Mouse (Mus musculus): ENCODE measurements around the gene Flnb. TPM values are rescaled to one million over a fixed set of nuclear protein-coding genes. Genes with fewer than 3 reads are reported as not detected.
A peak's percentile ranks its signal among the peaks of the same experiment; 100 is the strongest.

Flnb gene
- polyA plus RNA-seq, 1 experiment from 2014 or later = 6.5 TPM

- ATAC-seq (ENCODE audit: low FRiP score) = no peak; the same call in 1 of the 2 replicates
- Histone ChIP-seq H3K4me2 (no peak overlapping the region), H3K9ac (no peak overlapping the region), H3K9me3 (no peaks in the 10 kb centered on the region), H3K27me3 (no peaks in the 10 kb centered on the region), H3K27ac (peak overlapping the region; percentile 23; the same call in 1 of the 2 replicates), H3K36me3 (peaks cover 91% of the 10 kb centered on the region), H3K4me1 (replicated peaks) (peaks cover 11% of the 10 kb centered on the region; the same call in 1 of the 2 replicates), H3K4me3 (no peak overlapping the region)
- 85% methylated on average over 3 of the region's 3 CpGs for WGBS
Measured at GRCm38 (mm10) chr14:7943801-7944135, 126.0 kb downstream of the Flnb start.

GRCm38 (mm10) chr14:7944349-7945039 lies 126.7 kb downstream of the Flnb start:
- H3K9me3 ChIP-seq = no peaks in the 10 kb centered on the region
- H3K9ac ChIP-seq = no peak overlapping the region
- 56% methylated on average over 8 of the region's 8 CpGs for WGBS
- H3K4me3 ChIP-seq = no peak overlapping the region
- H3K4me2 ChIP-seq = no peak overlapping the region
- H3K36me3 ChIP-seq = peaks cover 89% of the 10 kb centered on the region
- ATAC-seq (ENCODE audit: low FRiP score) = no peak; the same call in 1 of the 2 replicates
- H3K27ac ChIP-seq = 0 out of 2 replicates have a peak overlapping the region, but pooled peaks have one; percentile 23
- H3K4me1 ChIP-seq (replicated peaks) = peaks cover 11% of the 10 kb centered on the region; the same call in 1 of the 2 replicates
- no peaks in the 10 kb centered on the region for H3K27me3 ChIP-seq

GRCm38 (mm10) chr14:7945261-7945660 lies 127.5 kb downstream of the Flnb start:
- no peaks in the 10 kb centered on the region for H3K27me3 ChIP-seq
- 80% methylated on average over 5 of the region's 5 CpGs for WGBS
- no peak overlapping the region for H3K4me3 ChIP-seq
- no peak overlapping the region for H3K27ac ChIP-seq
- peaks cover 89% of the 10 kb centered on the region for H3K36me3 ChIP-seq
- H3K9ac ChIP-seq = no peak overlapping the region
- H3K9me3 ChIP-seq = no peaks in the 10 kb centered on the region
- peaks cover 11% of the 10 kb centered on the region; the same call in 1 of the 2 replicates for H3K4me1 ChIP-seq (replicated peaks)
- no peak overlapping the region for H3K4me2 ChIP-seq
- ATAC-seq (ENCODE audit: low FRiP score) = no peak

- WGBS = 94% methylated on average over 9 of the region's 9 CpGs
- Histone ChIP-seq H3K27me3 (no peaks in the 10 kb centered on the region), H3K9me3 (no peaks in the 10 kb centered on the region), H3K9ac (no peak overlapping the region), H3K27ac (no peak overlapping the region), H3K4me2 (no peak overlapping the region), H3K4me1 (replicated peaks) (no peaks in the 10 kb centered on the region; the same call in 1 of the 2 replicates), H3K4me3 (no peak overlapping the region), H3K36me3 (peaks cover 46% of the 10 kb centered on the region)
- no peak for ATAC-seq (ENCODE audit: low FRiP score)
Measured at GRCm38 (mm10) chr14:7951234-7951633, 133.5 kb downstream of the Flnb start.

GRCm38 (mm10) chr14:7952610-7953254 lies 135.0 kb downstream of the Flnb start:
- H3K36me3 ChIP-seq = peaks cover 36% of the 10 kb centered on the region
- H3K4me3 ChIP-seq = no peak overlapping the region
- H3K27ac ChIP-seq = peak overlapping the region; percentile 46; the same call in 1 of the 2 replicates
- no peak overlapping the region for H3K9ac ChIP-seq
- peaks cover 6% of the 10 kb centered on the region for H3K4me1 ChIP-seq (replicated peaks)
- no peak overlapping the region for H3K4me2 ChIP-seq
- no peaks in the 10 kb centered on the region for H3K9me3 ChIP-seq
- WGBS = 45% methylated on average over 12 of the region's 12 CpGs
- H3K27me3 ChIP-seq = no peaks in the 10 kb centered on the region
- ATAC-seq (ENCODE audit: low FRiP score) = 0 out of 2 replicates have a peak, but pooled peaks have one; percentile 3

GRCm38 (mm10) chr14:7954071-7954471 lies 136.3 kb downstream of the Flnb start:
- no peak overlapping the region for H3K9ac ChIP-seq
- H3K4me2 ChIP-seq = no peak overlapping the region
- H3K4me1 ChIP-seq (replicated peaks) = peaks cover 6% of the 10 kb centered on the region
- ATAC-seq (ENCODE audit: low FRiP score) = no peak
- H3K27ac ChIP-seq = no peak overlapping the region
- no peaks in the 10 kb centered on the region for H3K27me3 ChIP-seq
- no peak overlapping the region for H3K4me3 ChIP-seq
- peaks cover 24% of the 10 kb centered on the region for H3K36me3 ChIP-seq
- 29% methylated on average over 6 of the region's 6 CpGs for WGBS
- H3K9me3 ChIP-seq = no peaks in the 10 kb centered on the region

GRCm38 (mm10) chr14:7956427-7956826 lies 138.7 kb downstream of the Flnb start:
- Histone ChIP-seq H3K4me1 (replicated peaks) (peaks cover 9% of the 10 kb centered on the region), H3K9ac (no peak overlapping the region), H3K4me3 (no peak overlapping the region), H3K9me3 (no peaks in the 10 kb centered on the region), H3K27ac (no peak overlapping the region), H3K27me3 (no peaks in the 10 kb centered on the region), H3K36me3 (peaks cover 2% of the 10 kb centered on the region), H3K4me2 (no peak overlapping the region)
- ATAC-seq (ENCODE audit: low FRiP score) = no peak
- WGBS = 87% methylated on average over 10 of the region's 10 CpGs

GRCm38 (mm10) chr14:7957049-7957448 lies 139.3 kb downstream of the Flnb start, which contains the start of gene Gm45521:
Gene Gm45521 (plus strand): TSS chr14:7957288.
- H3K4me2 ChIP-seq = no peak within 1 kb of the TSS
- H3K4me1 ChIP-seq (replicated peaks) = peaks cover 11% of the 10 kb centered on the region
- WGBS = 40% methylated on average over 9 of the region's 9 CpGs
- H3K9me3 ChIP-seq = no peaks in the 10 kb centered on the region
- no peak within 1 kb of the TSS for H3K27ac ChIP-seq
- H3K4me3 ChIP-seq = no peak within 1 kb of the TSS
- H3K9ac ChIP-seq = no peak within 1 kb of the TSS
- H3K36me3 ChIP-seq = no peaks in the 10 kb centered on the region
- H3K27me3 ChIP-seq = no peaks in the 10 kb centered on the region
- no peak; the same call in 1 of the 2 replicates for ATAC-seq (ENCODE audit: low FRiP score)

- H3K27me3 ChIP-seq = no peaks in the 10 kb centered on the region
- 56% methylated on average over 11 of the region's 11 CpGs for WGBS
- H3K4me1 ChIP-seq (replicated peaks) = peaks cover 11% of the 10 kb centered on the region
- H3K9me3 ChIP-seq = no peaks in the 10 kb centered on the region
- H3K9ac ChIP-seq = no peak overlapping the region
- H3K36me3 ChIP-seq = no peaks in the 10 kb centered on the region
- H3K27ac ChIP-seq = no peak overlapping the region
- H3K4me3 ChIP-seq = no peak overlapping the region
- H3K4me2 ChIP-seq = no peak overlapping the region
- ATAC-seq (ENCODE audit: low FRiP score) = 0 out of 2 replicates have a peak, but pooled peaks have one; percentile 24
Measured at GRCm38 (mm10) chr14:7960616-7961015, 142.9 kb downstream of the Flnb start.

- H3K27me3 ChIP-seq = no peaks in the 10 kb centered on the region
- no peak overlapping the region for H3K27ac ChIP-seq
- no peak overlapping the region for H3K4me3 ChIP-seq
- H3K36me3 ChIP-seq = no peaks in the 10 kb centered on the region
- no peak overlapping the region for H3K4me2 ChIP-seq
- H3K4me1 ChIP-seq (replicated peaks) = peaks cover 11% of the 10 kb centered on the region
- no peak for ATAC-seq (ENCODE audit: low FRiP score)
- H3K9me3 ChIP-seq = no peaks in the 10 kb centered on the region
- H3K9ac ChIP-seq = no peak overlapping the region
- WGBS = 63% methylated on average over 5 of the region's 5 CpGs
Measured at GRCm38 (mm10) chr14:7961714-7962113, 144.0 kb downstream of the Flnb start.

- Histone ChIP-seq H3K4me1 (replicated peaks) (peaks cover 5% of the 10 kb centered on the region; the same call in 1 of the 2 replicates), H3K9me3 (no peaks in the 10 kb centered on the region), H3K36me3 (no peaks in the 10 kb centered on the region), H3K27me3 (no peaks in the 10 kb centered on the region), H3K9ac (no peak overlapping the region), H3K4me2 (no peak overlapping the region), H3K4me3 (no peak overlapping the region), H3K27ac (no peak overlapping the region)
- no peak for ATAC-seq (ENCODE audit: low FRiP score)
- 82% methylated on average over 2 of the region's 2 CpGs for WGBS
Measured at GRCm38 (mm10) chr14:7962626-7963025, 144.9 kb downstream of the Flnb start.

- WGBS = 75% methylated on average over 7 of the region's 7 CpGs
- Histone ChIP-seq H3K27me3 (no peaks in the 10 kb centered on the region), H3K4me2 (no peak overlapping the region), H3K27ac (no peak overlapping the region), H3K9ac (no peak overlapping the region), H3K4me1 (replicated peaks) (peaks cover 5% of the 10 kb centered on the region; the same call in 1 of the 2 replicates), H3K36me3 (no peaks in the 10 kb centered on the region), H3K4me3 (no peak overlapping the region), H3K9me3 (no peaks in the 10 kb centered on the region)
- ATAC-seq (ENCODE audit: low FRiP score) = no peak
Measured at GRCm38 (mm10) chr14:7963160-7963559, 145.4 kb downstream of the Flnb start.

All from hindbrain, embryonic 13.5 days (tissue).